Mouse (Mus musculus): Measurements from ENCODE around the gene Nfe2. TPM values are rescaled to one million over a fixed set of nuclear protein-coding genes. Genes with fewer than 3 reads are reported as not detected.

Nfe2 gene
- polyA plus RNA-seq, 1 experiment from 2014 or later = 2.0 TPM

GRCm38 (mm10) chr15:103272419-103273279 lies 14.4 kb upstream of the Nfe2 start, which contains the start of gene Copz1:
Gene Copz1, plus strand, starts transcription at chr15:103272714.
- ATAC-seq (ENCODE audit: insufficient number of reproducible peaks, low FRiP score, low TSS enrichment, low read depth) = peak; percentile 99

GRCm38 (mm10) chr15:103268903-103269302 lies 10.7 kb upstream of the Nfe2 start:
- H3K4me1 ChIP-seq = peaks cover 6% of the 10 kb centered on the region
- no peak overlapping the region for H3K4me3 ChIP-seq (replicated peaks)
- WGBS = 84% methylated on average over 4 of the region's 4 CpGs
- no peak overlapping the region for H3K4me2 ChIP-seq (replicated peaks)
- H3K27ac ChIP-seq (replicated peaks) = no peak overlapping the region
- H3K27me3 ChIP-seq = no peaks in the 10 kb centered on the region
- H3K9ac ChIP-seq = no peak overlapping the region
- ATAC-seq (ENCODE audit: insufficient number of reproducible peaks, low FRiP score, low TSS enrichment, low read depth) = no peak
- H3K36me3 ChIP-seq = no peaks in the 10 kb centered on the region
- no peaks in the 10 kb centered on the region for H3K9me3 ChIP-seq (replicated peaks)

More at GRCm38 (mm10) chr15:103272419-103273279, 14.4 kb upstream of the Nfe2 start, which contains the start of gene Copz1:
- Histone ChIP-seq H3K36me3 (no peaks in the 10 kb centered on the region), H3K9me3 (replicated peaks) (no peaks in the 10 kb centered on the region), H3K27ac (replicated peaks) (peak within 1 kb of the TSS; percentile 75), H3K9ac (peak within 1 kb of the TSS; percentile 99), H3K27me3 (no peaks in the 10 kb centered on the region), H3K4me1 (peaks cover 15% of the 10 kb centered on the region), H3K4me2 (replicated peaks) (peak within 1 kb of the TSS; percentile 64), H3K4me3 (replicated peaks) (peak within 1 kb of the TSS; percentile 91)
- WGBS = under 1% methylated on average over 38 of the region's 38 CpGs

- ATAC-seq (ENCODE audit: insufficient number of reproducible peaks, low FRiP score, low TSS enrichment, low read depth) = no peak
- H3K9ac ChIP-seq = no peak overlapping the region
- H3K4me3 ChIP-seq (replicated peaks) = no peak overlapping the region
- H3K9me3 ChIP-seq (replicated peaks) = no peaks in the 10 kb centered on the region
- no peak overlapping the region for H3K27ac ChIP-seq (replicated peaks)
- H3K36me3 ChIP-seq = no peaks in the 10 kb centered on the region
- 0 out of 2 replicates have a peak, but pooled peaks cover 3% of the 10 kb centered on the region for H3K4me1 ChIP-seq
- 81% methylated on average over 2 of the region's 2 CpGs for WGBS
- H3K4me2 ChIP-seq (replicated peaks) = no peak overlapping the region
- H3K27me3 ChIP-seq = no peaks in the 10 kb centered on the region
Observed at GRCm38 (mm10) chr15:103264794-103265193, 6.6 kb upstream of the Nfe2 start.

GRCm38 (mm10) chr15:103259989-103260388 lies 1.8 kb upstream of the Nfe2 start:
- peaks cover 2% of the 10 kb centered on the region; the same call in 1 of the 2 replicates for H3K27me3 ChIP-seq
- WGBS = 40% methylated on average over 1 of the region's 1 CpGs
- no peaks in the 10 kb centered on the region for H3K9me3 ChIP-seq (replicated peaks)
- no peak overlapping the region for H3K4me2 ChIP-seq (replicated peaks)
- H3K9ac ChIP-seq = no peak overlapping the region
- no peak for ATAC-seq (ENCODE audit: insufficient number of reproducible peaks, low FRiP score, low TSS enrichment, low read depth)
- H3K36me3 ChIP-seq = no peaks in the 10 kb centered on the region
- no peak overlapping the region for H3K27ac ChIP-seq (replicated peaks)
- no peak overlapping the region for H3K4me3 ChIP-seq (replicated peaks)
- H3K4me1 ChIP-seq = peaks cover 17% of the 10 kb centered on the region

- H3K36me3 ChIP-seq = no peaks in the 10 kb centered on the region
- peaks cover 23% of the 10 kb centered on the region for H3K4me1 ChIP-seq
- H3K9ac ChIP-seq = no peak overlapping the region
- H3K27me3 ChIP-seq = peaks cover 2% of the 10 kb centered on the region; the same call in 1 of the 2 replicates
- H3K4me3 ChIP-seq (replicated peaks) = no peak overlapping the region
- H3K9me3 ChIP-seq (replicated peaks) = no peaks in the 10 kb centered on the region
- no peak for ATAC-seq (ENCODE audit: insufficient number of reproducible peaks, low FRiP score, low TSS enrichment, low read depth)
- WGBS = 78% methylated on average over 5 of the region's 5 CpGs
- no peak overlapping the region for H3K27ac ChIP-seq (replicated peaks)
- no peak overlapping the region for H3K4me2 ChIP-seq (replicated peaks)
Observed at GRCm38 (mm10) chr15:103259162-103259561, 959 bp upstream of the Nfe2 start.

GRCm38 (mm10) chr15:103256210-103256986 lies 1.8 kb downstream of the Nfe2 start:
- no peak overlapping the region for H3K4me3 ChIP-seq (replicated peaks)
- H3K27ac ChIP-seq (replicated peaks) = no peak overlapping the region
- H3K4me1 ChIP-seq = peaks cover 23% of the 10 kb centered on the region
- ATAC-seq (ENCODE audit: insufficient number of reproducible peaks, low FRiP score, low TSS enrichment, low read depth) = no peak
- WGBS = 92% methylated on average over 6 of the region's 6 CpGs
- no peak overlapping the region for H3K4me2 ChIP-seq (replicated peaks)
- no peaks in the 10 kb centered on the region for H3K9me3 ChIP-seq (replicated peaks)
- peaks cover 2% of the 10 kb centered on the region; the same call in 1 of the 2 replicates for H3K27me3 ChIP-seq
- no peak overlapping the region for H3K9ac ChIP-seq
- no peaks in the 10 kb centered on the region for H3K36me3 ChIP-seq

GRCm38 (mm10) chr15:103255169-103255568 lies 3.0 kb downstream of the Nfe2 start:
- Histone ChIP-seq H3K27ac (replicated peaks) (no peak overlapping the region), H3K9ac (peak overlapping the region; percentile 37), H3K4me2 (replicated peaks) (peak overlapping the region; percentile 90), H3K9me3 (replicated peaks) (no peaks in the 10 kb centered on the region), H3K27me3 (peaks cover 2% of the 10 kb centered on the region; the same call in 1 of the 2 replicates), H3K4me1 (peaks cover 23% of the 10 kb centered on the region), H3K4me3 (replicated peaks) (peak overlapping the region; percentile 45), H3K36me3 (no peaks in the 10 kb centered on the region)
- WGBS = under 1% methylated on average over 25 of the region's 25 CpGs
- ATAC-seq (ENCODE audit: insufficient number of reproducible peaks, low FRiP score, low TSS enrichment, low read depth) = peak; percentile 55

GRCm38 (mm10) chr15:103253352-103253751 lies 4.9 kb downstream of the Nfe2 start:
- Histone ChIP-seq H3K4me3 (replicated peaks) (no peak overlapping the region), H3K27me3 (peaks cover 2% of the 10 kb centered on the region; the same call in 1 of the 2 replicates), H3K4me1 (peaks cover 15% of the 10 kb centered on the region), H3K9ac (no peak overlapping the region), H3K36me3 (peaks cover 7% of the 10 kb centered on the region), H3K9me3 (replicated peaks) (no peaks in the 10 kb centered on the region), H3K4me2 (replicated peaks) (no peak overlapping the region), H3K27ac (replicated peaks) (no peak overlapping the region)
- ATAC-seq (ENCODE audit: insufficient number of reproducible peaks, low FRiP score, low TSS enrichment, low read depth) = no peak
- 100% methylated on average over 1 of the region's 1 CpGs for whole genome bisulfite sequencing

- Histone ChIP-seq H3K9me3 (replicated peaks) (no peaks in the 10 kb centered on the region), H3K4me1 (peaks cover 12% of the 10 kb centered on the region), H3K27ac (replicated peaks) (no peak overlapping the region), H3K27me3 (no peaks in the 10 kb centered on the region), H3K9ac (no peak overlapping the region), H3K36me3 (peaks cover 14% of the 10 kb centered on the region), H3K4me3 (replicated peaks) (no peak overlapping the region), H3K4me2 (replicated peaks) (no peak overlapping the region)
- 78% methylated on average over 3 of the region's 3 CpGs for WGBS
- no peak for ATAC-seq (ENCODE audit: insufficient number of reproducible peaks, low FRiP score, low TSS enrichment, low read depth)
Observed at GRCm38 (mm10) chr15:103252660-103253059, 5.5 kb downstream of the Nfe2 start.

GRCm38 (mm10) chr15:103251595-103251994 lies 6.6 kb downstream of the Nfe2 start:
- no peak overlapping the region for H3K4me3 ChIP-seq (replicated peaks)
- peaks cover 12% of the 10 kb centered on the region for H3K4me1 ChIP-seq
- 64% methylated on average over 1 of the region's 1 CpGs for WGBS
- H3K27ac ChIP-seq (replicated peaks) = no peak overlapping the region
- H3K9me3 ChIP-seq (replicated peaks) = no peaks in the 10 kb centered on the region
- no peak for ATAC-seq (ENCODE audit: insufficient number of reproducible peaks, low FRiP score, low TSS enrichment, low read depth)
- peaks cover 25% of the 10 kb centered on the region for H3K36me3 ChIP-seq
- no peak overlapping the region for H3K4me2 ChIP-seq (replicated peaks)
- no peaks in the 10 kb centered on the region for H3K27me3 ChIP-seq
- no peak overlapping the region for H3K9ac ChIP-seq

- H3K36me3 ChIP-seq = peaks cover 38% of the 10 kb centered on the region
- no peak overlapping the region for H3K4me2 ChIP-seq (replicated peaks)
- peaks cover 9% of the 10 kb centered on the region for H3K4me1 ChIP-seq
- 20% methylated on average over 2 of the region's 2 CpGs for WGBS
- H3K4me3 ChIP-seq (replicated peaks) = no peak overlapping the region
- H3K9ac ChIP-seq = no peak overlapping the region
- no peak for ATAC-seq (ENCODE audit: insufficient number of reproducible peaks, low FRiP score, low TSS enrichment, low read depth)
- no peaks in the 10 kb centered on the region for H3K9me3 ChIP-seq (replicated peaks)
- H3K27ac ChIP-seq (replicated peaks) = no peak overlapping the region
- no peaks in the 10 kb centered on the region for H3K27me3 ChIP-seq
Observed at GRCm38 (mm10) chr15:103250195-103250740, 7.9 kb downstream of the Nfe2 start.

Measured in embryonic facial prominence, embryonic 15.5 days (tissue).